Mouse (Mus musculus): Measurements from ENCODE around the gene Gm572. TPM values are rescaled to one million over a fixed set of nuclear protein-coding genes. Genes with fewer than 3 reads are reported as not detected.
A peak's percentile ranks its signal among the peaks of the same experiment; 100 is the strongest.

The Gm572 gene
- polyA plus RNA-seq, 1 experiment = not detected

- H3K4me1 ChIP-seq (ENCODE audit: control insufficient read depth, insufficient read depth, low read length) = no peaks in the 10 kb centered on the region
- TF ChIP-seq POLR2A (IDR thresholded peaks at IDR 0.05; ENCODE audit: insufficient read depth, low read depth, low read length) (no peak), CTCF (IDR thresholded peaks at IDR 0.05; ENCODE audit: insufficient read depth, low read depth, low read length) (no peak)
- no peak overlapping the region for H3K4me3 ChIP-seq (ENCODE audit: insufficient read depth, low read depth, low read length)
- WGBS = 80% methylated on average over 2 of the region's 2 CpGs
- no peak overlapping the region for H3K27ac ChIP-seq (ENCODE audit: insufficient read depth, low read depth, low read length)
These were observed 9.6 kb upstream of the Gm572 start for GRCm38 (mm10) chr4:148633395-148634061.

- H3K27ac ChIP-seq (ENCODE audit: insufficient read depth, low read depth, low read length) = no peak overlapping the region
- 83% methylated on average over 2 of the region's 2 CpGs for WGBS
- H3K4me1 ChIP-seq (ENCODE audit: control insufficient read depth, insufficient read depth, low read length) = no peaks in the 10 kb centered on the region
- no peak overlapping the region for H3K4me3 ChIP-seq (ENCODE audit: insufficient read depth, low read depth, low read length)
- TF ChIP-seq POLR2A (IDR thresholded peaks at IDR 0.05; ENCODE audit: insufficient read depth, low read depth, low read length) (no peak), CTCF (IDR thresholded peaks at IDR 0.05; ENCODE audit: insufficient read depth, low read depth, low read length) (no peak)
These were observed 7.8 kb upstream of the Gm572 start for GRCm38 (mm10) chr4:148635309-148635708.

- no peak for TF ChIP-seq POLR2A (IDR thresholded peaks at IDR 0.05; ENCODE audit: insufficient read depth, low read depth, low read length)
- no peak for TF ChIP-seq CTCF (IDR thresholded peaks at IDR 0.05; ENCODE audit: insufficient read depth, low read depth, low read length)
- no peaks in the 10 kb centered on the region for H3K4me1 ChIP-seq (ENCODE audit: control insufficient read depth, insufficient read depth, low read length)
- H3K27ac ChIP-seq (ENCODE audit: insufficient read depth, low read depth, low read length) = no peak overlapping the region
- WGBS = 41% methylated on average over 9 of the region's 9 CpGs
- no peak overlapping the region for H3K4me3 ChIP-seq (ENCODE audit: insufficient read depth, low read depth, low read length)
These were observed 4.8 kb upstream of the Gm572 start for GRCm38 (mm10) chr4:148638302-148638701.

- TF ChIP-seq CTCF (IDR thresholded peaks at IDR 0.05; ENCODE audit: insufficient read depth, low read depth, low read length) (no peak), POLR2A (IDR thresholded peaks at IDR 0.05; ENCODE audit: insufficient read depth, low read depth, low read length) (no peak)
- peaks cover 4% of the 10 kb centered on the region for H3K4me1 ChIP-seq (ENCODE audit: control insufficient read depth, insufficient read depth, low read length)
- 95% methylated on average over 2 of the region's 2 CpGs for WGBS
- H3K27ac ChIP-seq (ENCODE audit: insufficient read depth, low read depth, low read length) = no peak overlapping the region
- no peak overlapping the region for H3K4me3 ChIP-seq (ENCODE audit: insufficient read depth, low read depth, low read length)
These were observed 3.7 kb upstream of the Gm572 start for GRCm38 (mm10) chr4:148639455-148639854.

GRCm38 (mm10) chr4:148641121-148641520 lies 2.0 kb upstream of the Gm572 start:
- Histone ChIP-seq H3K4me3 (ENCODE audit: insufficient read depth, low read depth, low read length) (no peak overlapping the region), H3K27ac (ENCODE audit: insufficient read depth, low read depth, low read length) (no peak overlapping the region), H3K4me1 (ENCODE audit: control insufficient read depth, insufficient read depth, low read length) (peaks cover 4% of the 10 kb centered on the region)
- 82% methylated on average over 5 of the region's 5 CpGs for WGBS
- TF ChIP-seq CTCF (IDR thresholded peaks at IDR 0.05; ENCODE audit: insufficient read depth, low read depth, low read length) (no peak), POLR2A (IDR thresholded peaks at IDR 0.05; ENCODE audit: insufficient read depth, low read depth, low read length) (no peak)

GRCm38 (mm10) chr4:148644157-148644511 lies 1.0 kb downstream of the Gm572 start:
- H3K27ac ChIP-seq (ENCODE audit: insufficient read depth, low read depth, low read length) = no peak overlapping the region
- 6% methylated on average over 9 of the region's 9 CpGs for WGBS
- peaks cover 4% of the 10 kb centered on the region for H3K4me1 ChIP-seq (ENCODE audit: control insufficient read depth, insufficient read depth, low read length)
- TF ChIP-seq POLR2A (IDR thresholded peaks at IDR 0.05; ENCODE audit: insufficient read depth, low read depth, low read length) (no peak), CTCF (IDR thresholded peaks at IDR 0.05; ENCODE audit: insufficient read depth, low read depth, low read length) (peak; percentile 75)
- H3K4me3 ChIP-seq (ENCODE audit: insufficient read depth, low read depth, low read length) = 0 out of 2 replicates have a peak overlapping the region, but pooled peaks have one; percentile 2

- WGBS = 87% methylated on average over 6 of the region's 6 CpGs
- no peak overlapping the region for H3K27ac ChIP-seq (ENCODE audit: insufficient read depth, low read depth, low read length)
- no peak for TF ChIP-seq POLR2A (IDR thresholded peaks at IDR 0.05; ENCODE audit: insufficient read depth, low read depth, low read length)
- no peak for TF ChIP-seq CTCF (IDR thresholded peaks at IDR 0.05; ENCODE audit: insufficient read depth, low read depth, low read length)
These were observed 1.8 kb downstream of the Gm572 start for GRCm38 (mm10) chr4:148644926-148645325.

GRCm38 (mm10) chr4:148646616-148647015 lies 3.5 kb downstream of the Gm572 start:
- no peak overlapping the region for H3K27ac ChIP-seq (ENCODE audit: insufficient read depth, low read depth, low read length)
- H3K4me3 ChIP-seq (ENCODE audit: insufficient read depth, low read depth, low read length) = no peak overlapping the region
- TF ChIP-seq CTCF (IDR thresholded peaks at IDR 0.05; ENCODE audit: insufficient read depth, low read depth, low read length) (no peak), POLR2A (IDR thresholded peaks at IDR 0.05; ENCODE audit: insufficient read depth, low read depth, low read length) (no peak)
- 46% methylated on average over 11 of the region's 11 CpGs for WGBS
- peaks cover 4% of the 10 kb centered on the region for H3K4me1 ChIP-seq (ENCODE audit: control insufficient read depth, insufficient read depth, low read length)

More at GRCm38 (mm10) chr4:148644926-148645325, 1.8 kb downstream of the Gm572 start:
- Histone ChIP-seq H3K4me3 (ENCODE audit: insufficient read depth, low read depth, low read length) (no peak overlapping the region), H3K4me1 (ENCODE audit: control insufficient read depth, insufficient read depth, low read length) (peaks cover 4% of the 10 kb centered on the region)

- WGBS = 81% methylated on average over 3 of the region's 3 CpGs
- Histone ChIP-seq H3K4me3 (ENCODE audit: insufficient read depth, low read depth, low read length) (no peak overlapping the region), H3K4me1 (ENCODE audit: control insufficient read depth, insufficient read depth, low read length) (no peaks in the 10 kb centered on the region; the same call in 1 of the 2 replicates), H3K27ac (ENCODE audit: insufficient read depth, low read depth, low read length) (no peak overlapping the region)
- TF ChIP-seq CTCF (IDR thresholded peaks at IDR 0.05; ENCODE audit: insufficient read depth, low read depth, low read length) (no peak), POLR2A (IDR thresholded peaks at IDR 0.05; ENCODE audit: insufficient read depth, low read depth, low read length) (no peak)
These were observed 6.2 kb downstream of the Gm572 start for GRCm38 (mm10) chr4:148649309-148649708.

Measured in olfactory bulb, adult 2 months (tissue).